Mouse (Mus musculus): ENCODE results near the gene Rad9b. TPM values are rescaled to one million over a fixed set of nuclear protein-coding genes. Genes with fewer than 3 reads are reported as not detected.

Rad9b gene
- total RNA-seq, 2 experiments from 2014 or later, result 0.52 to 2.1 TPM

DNA sequence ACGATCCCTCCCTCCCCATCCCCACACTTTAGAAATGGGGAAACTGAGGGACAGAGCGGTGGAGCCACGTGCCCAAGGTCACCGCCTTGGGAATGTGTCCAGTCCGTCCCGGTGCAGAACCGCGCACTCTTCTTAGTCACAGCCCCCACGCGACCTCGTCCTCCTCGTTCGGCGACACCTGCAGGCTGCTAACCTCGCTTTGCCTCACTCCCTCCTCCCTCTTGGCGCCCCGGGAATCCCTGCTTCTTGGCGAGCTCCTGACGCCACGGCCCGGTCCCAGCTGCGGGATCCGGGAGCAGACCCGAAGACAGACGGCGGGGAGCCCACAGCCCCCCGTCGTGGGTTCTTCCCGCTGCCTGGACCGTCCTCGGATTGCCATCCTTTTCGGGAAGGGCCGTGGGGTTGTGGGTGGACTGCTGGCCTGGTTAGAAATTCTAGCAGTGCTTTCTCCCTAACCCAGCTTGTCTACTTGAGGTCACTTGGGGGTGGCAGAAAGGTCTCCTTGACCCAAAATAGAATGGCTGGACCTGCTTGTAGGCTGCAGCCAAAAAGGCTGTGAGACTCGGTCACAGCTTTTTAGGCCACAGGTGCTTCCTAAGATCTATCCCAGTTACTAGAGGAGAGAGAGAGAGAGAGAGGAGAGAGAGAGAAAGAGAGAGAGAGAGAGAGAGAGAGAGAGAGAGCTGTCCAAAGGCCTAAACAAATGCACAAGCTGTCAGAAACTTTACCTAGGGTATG, 68.8 kb downstream of the Rad9b start:
- peak; percentile 66 to 68 for DNase-seq

DNA sequence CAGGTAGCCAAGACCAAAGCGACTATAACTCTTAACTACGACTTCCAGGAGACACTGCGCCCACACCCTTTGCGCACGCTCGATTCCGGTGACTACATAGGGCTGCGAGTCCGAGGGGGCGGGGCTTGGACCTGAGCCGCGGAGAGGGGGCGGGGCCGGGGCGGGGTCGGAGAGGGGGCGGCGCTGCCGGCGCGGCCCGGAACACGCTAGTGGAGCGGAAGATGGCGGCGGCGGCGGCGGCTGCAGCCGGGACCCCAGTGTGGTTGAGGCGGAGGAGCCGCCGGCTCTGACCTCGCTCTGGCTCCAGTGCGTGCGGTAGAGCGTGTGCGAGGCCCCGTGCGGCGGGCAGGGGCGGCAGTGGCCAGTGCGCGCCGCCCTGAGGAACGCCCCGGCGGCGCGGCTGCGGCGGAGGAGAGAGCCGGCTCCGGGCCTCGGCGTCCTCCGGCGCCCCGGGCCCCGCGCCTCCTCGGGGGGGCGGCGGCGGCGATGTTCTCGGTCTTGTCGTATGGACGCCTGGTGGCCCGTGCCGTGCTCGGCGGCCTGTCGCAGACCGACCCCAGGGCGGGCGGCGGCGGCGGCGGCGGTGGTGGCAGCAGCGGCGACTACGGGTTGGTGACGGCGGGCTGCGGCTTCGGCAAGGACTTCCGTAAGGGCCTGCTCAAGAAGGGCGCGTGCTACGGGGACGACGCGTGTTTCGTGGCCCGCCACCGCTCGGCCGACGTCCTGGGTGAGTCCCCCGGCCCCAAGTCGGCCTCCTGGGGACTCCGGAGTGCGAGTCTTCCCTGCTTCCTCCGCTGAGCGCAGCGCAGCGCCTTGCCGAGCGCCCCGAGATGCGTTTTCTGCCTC, 69.6 kb downstream of the Rad9b start, which contains the start of gene Pptc7:
Gene Pptc7, plus strand, starts transcription at position 183 of the 846 bp plus-strand sequence.
- peak; percentile 90 to 93 for DNase-seq

DNA sequence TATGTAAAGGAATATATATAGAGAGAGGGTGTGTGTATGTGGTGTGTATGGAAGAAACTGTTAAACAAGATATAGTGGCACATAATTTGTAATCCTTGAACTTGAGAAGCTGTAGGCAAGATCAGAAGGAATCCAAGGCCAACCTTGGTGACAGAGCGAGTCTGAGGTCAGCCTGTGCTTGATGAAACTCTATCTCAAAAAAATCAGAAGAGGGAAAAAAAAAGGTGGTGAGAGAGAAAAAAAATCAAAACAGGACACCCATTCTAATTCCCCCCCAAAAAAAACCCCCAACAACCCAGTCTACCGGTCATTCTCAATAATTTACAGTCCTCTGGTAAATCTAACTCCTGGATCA, 70.2 kb downstream of the Rad9b start:
- no peak for DNase-seq

DNA sequence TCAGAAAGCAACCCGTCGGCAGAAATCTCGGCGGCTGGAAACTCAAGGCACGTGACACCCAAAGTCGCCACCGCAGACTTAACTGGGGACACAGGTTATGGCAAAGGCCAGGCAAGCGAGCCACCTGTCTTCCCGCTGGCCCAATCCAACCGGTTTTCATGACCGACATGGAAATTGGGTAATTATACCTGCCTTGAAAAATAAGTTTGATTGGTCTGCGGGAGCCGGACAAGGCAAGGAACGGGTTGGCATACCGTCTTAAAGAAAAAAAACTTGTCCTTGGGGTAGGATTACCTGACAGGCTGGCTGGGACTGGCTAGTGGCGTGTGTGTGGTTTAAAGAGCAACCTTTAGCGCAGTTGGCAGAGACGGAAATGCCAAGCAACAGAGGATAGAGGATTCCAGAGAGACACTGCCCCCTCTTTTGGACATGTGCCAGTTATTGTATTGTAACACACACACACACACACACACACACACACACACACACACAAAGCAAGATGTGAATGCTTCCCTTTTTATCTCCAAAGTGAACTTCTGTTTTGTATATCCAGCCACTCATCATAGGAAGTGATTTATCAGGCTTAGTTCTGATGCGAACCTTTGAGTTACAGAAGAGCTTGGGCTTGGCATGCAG, 73.1 kb downstream of the Rad9b start:
- peak; percentile 55 to 61 for DNase-seq

DNA sequence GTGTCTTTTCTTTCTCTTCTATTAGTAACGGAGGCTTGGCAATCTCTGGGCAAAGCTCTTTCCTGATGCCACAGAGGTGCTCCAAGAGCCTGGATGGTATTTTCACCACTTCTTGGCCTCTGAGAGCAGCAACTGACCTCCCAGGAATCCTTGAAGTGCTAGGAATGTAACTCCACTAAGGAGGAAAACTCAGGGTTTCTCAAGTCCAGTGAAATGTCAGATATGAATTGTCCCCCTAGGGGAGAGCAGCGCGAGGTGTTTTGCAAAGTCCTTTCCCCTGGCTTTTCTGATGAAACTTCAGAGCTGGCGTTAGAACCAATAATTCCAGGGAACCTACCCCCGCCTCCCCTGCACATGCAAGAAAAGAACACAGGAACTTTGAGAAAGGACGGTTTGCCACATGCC, 73.6 kb downstream of the Rad9b start:
- no peak for DNase-seq

DNA sequence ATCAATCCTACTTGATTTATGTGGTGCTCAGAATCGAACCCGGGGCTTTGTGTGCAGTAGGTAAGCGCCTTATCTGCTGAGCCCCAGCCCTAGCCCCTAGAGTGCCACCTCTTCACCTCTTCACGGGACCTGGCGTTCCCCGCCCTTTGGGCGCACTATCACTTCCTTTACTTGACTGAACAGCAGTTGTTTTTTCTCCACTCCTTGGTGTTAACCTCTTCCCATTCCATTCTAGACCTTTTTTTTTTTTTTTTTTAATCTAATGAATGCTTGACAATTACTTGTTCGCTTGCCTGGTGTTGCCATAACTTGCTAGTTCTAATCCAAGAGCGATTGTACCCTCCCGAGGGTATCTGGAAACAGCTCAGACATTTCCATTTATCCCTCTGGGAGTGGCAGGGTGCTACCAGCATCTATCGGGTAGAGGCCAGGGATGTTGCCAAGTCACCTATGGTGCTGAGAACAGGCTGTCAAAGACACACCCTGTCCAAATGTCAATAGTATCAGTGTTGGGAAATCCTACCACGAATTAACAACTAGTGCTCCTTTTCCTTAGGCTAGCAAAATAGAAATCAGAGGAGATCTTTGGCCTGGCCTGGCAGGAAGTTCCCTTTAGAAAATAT, 74.1 kb downstream of the Rad9b start:
- no peak for DNase-seq

DNA sequence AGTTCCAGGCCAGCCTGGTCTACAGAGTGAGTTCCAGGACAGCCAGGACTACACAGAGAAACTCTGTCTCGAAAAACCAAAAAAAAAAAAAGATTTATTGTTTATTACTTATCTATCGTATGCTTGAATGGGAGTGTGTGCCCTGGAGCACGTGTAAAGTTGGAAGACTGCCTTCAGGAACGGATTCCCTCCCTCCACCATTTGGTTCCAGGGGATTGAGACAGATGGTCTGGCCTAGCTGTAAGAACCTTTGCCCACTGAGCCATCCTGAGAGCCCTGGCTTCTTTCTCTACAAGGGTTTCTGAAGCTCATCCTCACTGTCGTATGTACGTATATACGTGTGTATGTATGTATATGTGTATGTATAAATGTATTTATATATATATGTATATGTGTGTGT, 75.1 kb downstream of the Rad9b start:
- DNase-seq, result no peak

DNA sequence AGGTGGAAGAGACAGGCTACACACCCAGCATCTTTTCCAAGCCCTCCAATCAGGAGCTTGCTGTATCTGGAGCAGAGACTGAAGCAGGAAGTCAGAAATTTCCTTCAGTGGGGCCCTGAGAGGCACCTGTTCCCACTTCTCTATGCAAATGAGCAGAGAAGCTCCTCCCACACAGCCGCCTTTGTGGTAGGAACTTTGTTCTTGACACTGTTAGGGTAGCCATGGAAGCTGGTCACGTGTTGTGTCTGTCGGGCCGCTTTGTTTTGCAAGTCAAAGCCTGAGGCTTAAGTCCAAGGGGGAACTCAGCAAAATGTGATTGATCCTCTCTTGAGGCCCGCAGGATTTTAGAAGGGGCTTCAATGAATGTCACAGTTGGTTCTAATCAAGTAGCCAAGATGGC, 79.2 kb downstream of the Rad9b start:
- peak; percentile 22 to 59 for DNase-seq

Other genes with a start within 250 kb of the Rad9b start
- gene Ccdc63, start 213.4 kb downstream of the Rad9b start, total RNA-seq (2021), result not detected
- gene Ppp1cc, start 196.0 kb downstream of the Rad9b start, total RNA-seq (2021), result 100 to 1,000 TPM; 105 to 113 TPM
- 1 to 10 TPM; 1.7 to 6.8 TPM for gene Hvcn1, start 147.4 kb downstream of the Rad9b start, total RNA-seq (2021)
- gene Tctn1, start 89.8 kb downstream of the Rad9b start, total RNA-seq (2021), result 1 to 10 TPM; 2.8 to 4.9 TPM
- gene Pptc7, start 69.9 kb downstream of the Rad9b start, total RNA-seq (2021), result 100 to 1,000 TPM; 112 to 135 TPM
- 100 to 1,000 TPM in 1 of 2 experiments, 10 to 100 TPM in 1; 99.3 to 111 TPM for gene Vps29, start 136 bp upstream of the Rad9b start, total RNA-seq (2021)
- gene Gpn3, start 17.6 kb upstream of the Rad9b start, total RNA-seq (2021), result 10 to 100 TPM; 31.8 to 33.0 TPM
- 10 to 100 TPM in 1 of 2 experiments, 1 to 10 TPM in 1; 9.7 to 11.9 TPM for gene Fam216a, start 18.1 kb upstream of the Rad9b start, total RNA-seq (2021)
- 10 to 100 TPM; 92.8 to 97.7 TPM for gene Arpc3, start 37.6 kb upstream of the Rad9b start, total RNA-seq (2021)
- gene Anapc7, start 67.5 kb upstream of the Rad9b start, total RNA-seq (2021), result 10 to 100 TPM; 31.8 to 32.4 TPM
- over 10,000 TPM; 12,284 to 12,648 TPM for gene Atp2a2, start 148.0 kb upstream of the Rad9b start, total RNA-seq (2021)

Data from heart, adult 18-20 months (tissue).